Mouse (Mus musculus): ENCODE results near the gene Gm43738. TPM values are rescaled to one million over a fixed set of nuclear protein-coding genes. Genes with fewer than 3 reads are reported as not detected.

Gene Gm43738
- not detected for polyA plus RNA-seq (2017; shearing (Covaris generic))

DNA sequence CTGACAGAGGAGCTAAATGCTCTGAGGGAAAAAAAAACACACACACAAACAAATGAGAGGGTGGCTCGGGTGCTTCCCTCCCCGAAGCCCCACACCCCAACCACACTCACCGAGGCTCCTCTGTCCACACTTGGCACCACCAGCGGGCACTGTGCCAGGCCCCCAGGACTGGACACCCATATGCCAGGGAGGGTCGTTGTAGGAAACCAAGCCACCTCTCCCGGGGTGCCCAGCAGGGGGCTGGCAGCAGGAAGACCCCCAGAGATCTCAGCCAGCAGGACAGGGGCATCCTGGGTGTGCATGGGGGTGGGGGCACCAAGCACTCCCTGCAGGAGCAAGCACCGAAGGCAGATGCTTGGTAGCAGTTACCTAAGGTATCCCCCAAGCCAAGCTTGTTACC, at the start of gene Gm43738:
TSS of gene Gm43738 (minus strand) at position 289 of the 400 bp plus-strand sequence.

DNA sequence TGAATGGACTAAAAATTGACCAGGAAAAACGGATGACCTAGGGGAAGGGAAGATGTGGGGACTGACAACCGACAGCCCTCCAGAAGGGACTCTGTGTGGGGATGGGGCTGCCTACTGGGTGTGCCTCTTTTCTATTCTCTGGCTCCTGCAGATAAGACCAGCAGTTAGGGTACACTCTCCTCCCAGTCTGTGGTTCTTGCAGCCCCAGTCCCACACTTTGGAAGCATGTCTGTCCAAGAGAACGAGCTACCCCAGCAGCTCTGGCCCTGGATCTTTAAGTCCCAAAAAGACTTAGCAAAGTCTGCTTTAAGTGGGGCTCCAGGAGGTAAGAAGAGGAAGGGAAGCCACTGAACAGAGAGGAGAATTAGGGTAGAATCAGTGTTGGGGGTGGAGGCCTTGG, 35.1 kb upstream of the Gm43738 start, which contains the start of gene Pklr:
TSS of gene Pklr (plus strand) at position 185 of the 400 bp plus-strand sequence.

DNA sequence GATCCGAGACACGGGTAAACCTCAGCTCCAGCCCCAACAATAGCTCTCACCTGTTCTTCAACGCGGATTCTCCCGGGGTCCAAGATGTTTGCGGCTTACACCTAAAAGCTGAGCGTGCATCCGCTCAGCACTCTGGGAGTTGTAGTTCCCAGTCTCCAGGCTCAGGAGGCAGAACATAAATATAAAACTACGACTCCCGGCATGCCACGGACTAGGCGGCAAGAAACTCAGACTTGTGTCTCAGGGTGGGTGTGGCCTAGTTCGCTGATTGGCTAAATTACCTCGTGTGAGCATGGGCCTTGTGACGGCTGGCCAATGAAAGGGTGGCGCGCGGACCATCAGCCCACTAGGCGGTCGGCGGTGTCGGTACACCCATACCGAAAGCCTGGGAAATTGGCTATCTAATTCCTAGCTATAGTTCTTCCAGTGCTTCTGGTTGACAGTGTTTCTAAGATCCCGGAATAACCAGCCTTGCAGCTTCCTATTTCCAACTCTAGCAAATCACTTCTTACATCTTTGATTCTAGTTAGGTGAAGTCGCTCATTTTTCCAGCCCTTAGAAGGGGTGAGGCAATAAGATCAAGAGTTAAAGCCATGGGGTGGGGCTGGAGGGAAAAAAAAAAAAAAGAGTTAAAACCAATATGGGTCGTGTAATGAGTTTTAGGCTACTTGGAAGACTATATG, 1.1 kb upstream of the Gm43738 start, which contains the start of gene Fdps:
TSS of gene Fdps (minus strand) at position 148 of the 683 bp plus-strand sequence.

DNA sequence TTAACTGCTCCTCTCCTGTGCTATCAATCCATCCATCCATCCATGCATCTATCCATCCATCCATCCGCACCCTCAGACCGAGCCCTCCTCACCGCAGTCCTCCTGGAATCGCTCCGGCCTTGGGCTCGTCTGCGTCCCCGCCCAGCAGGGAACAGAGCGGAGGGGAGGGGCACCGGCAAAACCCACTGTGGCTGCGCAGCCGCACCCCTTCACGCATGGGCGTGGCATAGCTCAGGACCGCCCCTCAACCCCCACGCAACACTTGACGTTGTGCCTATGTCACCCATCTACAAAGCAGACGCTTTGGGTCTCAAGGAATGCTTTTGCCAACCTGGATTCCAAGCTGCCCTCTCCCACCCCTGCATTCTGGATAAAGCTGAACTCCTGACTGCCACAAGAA, 7.7 kb downstream of the Gm43738 start, which contains the start of gene Rusc1:
TSS of gene Rusc1 (minus strand) at position 137 of the 400 bp plus-strand sequence.

Other genes with a start within 250 kb of the Gm43738 start
- gene Msto1, start 187.1 kb downstream of the Gm43738 start, polyA plus RNA-seq (2017; shearing (Covaris generic)): 10 to 100 TPM; 30.8 to 45.9 TPM
- 10 to 100 TPM; 25.4 to 26.9 TPM for gene Ash1l, start 150.5 kb downstream of the Gm43738 start, polyA plus RNA-seq (2017; shearing (Covaris generic))
- 100 to 1,000 TPM; 170 to 191 TPM for gene Dap3, start 149.9 kb downstream of the Gm43738 start, polyA plus RNA-seq (2017; shearing (Covaris generic))
- gene Rusc1, start 7.8 kb downstream of the Gm43738 start, polyA plus RNA-seq (2017; shearing (Covaris generic)): 10 to 100 TPM; 35.1 to 42.7 TPM
- gene Fdps, start 860 bp upstream of the Gm43738 start, polyA plus RNA-seq (2017; shearing (Covaris generic)): 10 to 100 TPM; 61.8 to 62.2 TPM
- not detected for gene Pklr, start 35.0 kb upstream of the Gm43738 start, polyA plus RNA-seq (2017; shearing (Covaris generic))
- gene Hcn3, start 59.1 kb upstream of the Gm43738 start, polyA plus RNA-seq (2017; shearing (Covaris generic)): 1 to 10 TPM in 1 of 2 experiments, under 1 TPM in 1; 0.21 to 1.6 TPM
- gene Clk2, start 63.7 kb upstream of the Gm43738 start, polyA plus RNA-seq (2017; shearing (Covaris generic)): 10 to 100 TPM; 88.4 to 94.5 TPM
- 100 to 1,000 TPM; 255 to 261 TPM for gene Scamp3, start 76.4 kb upstream of the Gm43738 start, polyA plus RNA-seq (2017; shearing (Covaris generic))
- gene Fam189b, start 82.0 kb upstream of the Gm43738 start, polyA plus RNA-seq (2017; shearing (Covaris generic)): 100 to 1,000 TPM; 134 to 154 TPM
- gene Gba, start 101.8 kb upstream of the Gm43738 start, polyA plus RNA-seq (2017; shearing (Covaris generic)): 100 to 1,000 TPM; 105 to 146 TPM
- 1 to 10 TPM in 1 of 2 experiments, under 1 TPM in 1; 0.90 to 4.0 TPM for gene Thbs3, start 114.1 kb upstream of the Gm43738 start, polyA plus RNA-seq (2017; shearing (Covaris generic))
- gene Mtx1, start 126.0 kb upstream of the Gm43738 start, polyA plus RNA-seq (2017; shearing (Covaris generic)): 100 to 1,000 TPM in 1 of 2 experiments, 10 to 100 TPM in 1; 89.5 to 127 TPM
- gene Muc1, start 128.0 kb upstream of the Gm43738 start, polyA plus RNA-seq (2017; shearing (Covaris generic)): 1 to 10 TPM; 1.0 to 7.1 TPM
- gene Krtcap2, start 144.9 kb upstream of the Gm43738 start, polyA plus RNA-seq (2017; shearing (Covaris generic)): 100 to 1,000 TPM; 225 to 294 TPM
- 1 to 10 TPM; 1.6 to 4.9 TPM for gene Trim46, start 145.2 kb upstream of the Gm43738 start, polyA plus RNA-seq (2017; shearing (Covaris generic))
- gene Dpm3, start 158.3 kb upstream of the Gm43738 start, polyA plus RNA-seq (2017; shearing (Covaris generic)): 100 to 1,000 TPM in 1 of 2 experiments, 10 to 100 TPM in 1; 81.3 to 120 TPM
- gene Slc50a1, start 169.5 kb upstream of the Gm43738 start, polyA plus RNA-seq (2017; shearing (Covaris generic)): 100 to 1,000 TPM; 210 to 250 TPM
- gene Efna1, start 180.0 kb upstream of the Gm43738 start, polyA plus RNA-seq (2017; shearing (Covaris generic)): not detected
- gene Efna3, start 221.9 kb upstream of the Gm43738 start, polyA plus RNA-seq (2017; shearing (Covaris generic)): under 1 TPM in 1 of 2 experiments, not detected in 1; 0.15 TPM
- 1 to 10 TPM in 1 of 2 experiments, under 1 TPM in 1; 0.79 to 1.4 TPM for gene Efna4, start 236.9 kb upstream of the Gm43738 start, polyA plus RNA-seq (2017; shearing (Covaris generic))
- 10 to 100 TPM; 10.1 to 23.0 TPM for gene Adam15, start 248.9 kb upstream of the Gm43738 start, polyA plus RNA-seq (2017; shearing (Covaris generic))

Data from activated CD4-positive, CD25-positive, alpha-beta regulatory T cell (primary cell).